Mouse (Mus musculus) embryonic fibroblast, embryonic 13.5 days (primary cell): ENCODE data around the gene Kif1c.

ENCODE experiments used
- CTCF ChIP-seq: IDR thresholded peaks from 2 replicates; pipeline ENCODE4 v1.5.1; 2011; ENCODE audit warnings: mild to moderate bottlenecking, control low read depth, low read length, moderate library complexity, borderline replicate concordance; ENCODE audit not compliant: insufficient read depth
- POLR2A ChIP-seq: IDR thresholded peaks from 2 replicates; pipeline ENCODE4 v1.6.1; 2011; ENCODE audit warnings: low read depth, mild to moderate bottlenecking, control low read depth, low read length, moderate library complexity

GRCm38 (mm10) chr11:70718481-70718880 lies 18.1 kb downstream of the Kif1c start:
- no peak for TF ChIP-seq CTCF
- no peak for TF ChIP-seq POLR2A
